ENCODE assay signal across 27 mouse cellular contexts in genomic region chr9:118494106-118494505, GRCm38 (mm10). TPM values are rescaled to one million over a fixed set of nuclear protein-coding genes. Genes with fewer than 3 reads are reported as not detected.
DNase-seq lines count a peak whose midpoint lies in the region; ATAC-seq and TF ChIP-seq lines count a peak whose summit lies in the region.
"Had no signal": no experiment of that assay in that cellular context is flagged by ENCODE, and none has a peak within 500 bp of the region (broad histone marks: within the 10 kb centered on the region; RNA-seq: fewer than 3 reads in every experiment).

No protein-coding gene starts in this region.

- no peak overlapping the region for H3K4me3 ChIP-seq in intestine, postnatal 0 days (ENCODE audit: low read depth, low read length)
- no peak overlapping the region for H3K4me3 ChIP-seq in intestine, embryonic 15.5 days (replicated peaks)
- H3K4me3 ChIP-seq in midbrain, postnatal 0 days (ENCODE audit: low read depth, low read length) = no peak overlapping the region
- H3K4me3 ChIP-seq in midbrain, embryonic 14.5 days (replicated peaks; ENCODE audit: low read depth, low read length) = no peak overlapping the region
- H3K4me3 ChIP-seq in hindbrain, embryonic 13.5 days = no peak overlapping the region
- H3K4me3 ChIP-seq: embryonic facial prominence, embryonic 10.5 days; forebrain, embryonic 12.5 days; limb, embryonic 12.5 days; midbrain, embryonic 10.5 days had no signal

- WGBS in intestine, postnatal 0 days = 90% methylated on average over 5 of the region's 5 CpGs
- 87% methylated on average over 5 of the region's 5 CpGs for WGBS in intestine, embryonic 15.5 days
- 92% methylated on average over 5 of the region's 5 CpGs for WGBS in midbrain, postnatal 0 days
- WGBS in midbrain, embryonic 14.5 days = 95% methylated on average over 5 of the region's 5 CpGs
- 93% methylated on average over 5 of the region's 5 CpGs for WGBS in hindbrain, embryonic 13.5 days

- peak; percentile 44 for TF ChIP-seq CTCF in intestine, postnatal 0 days (IDR thresholded peaks at IDR 0.05; ENCODE audit: low read depth)
- peak; percentile 30 for TF ChIP-seq CTCF in midbrain, postnatal 0 days (IDR thresholded peaks at IDR 0.05)
- peak; percentile 38 for TF ChIP-seq CTCF in Patski (IDR thresholded peaks at IDR 0.05)

- no peaks in the 10 kb centered on the region for H3K36me3 ChIP-seq in intestine, postnatal 0 days (ENCODE audit: control insufficient read depth, insufficient read depth)
- no peaks in the 10 kb centered on the region for H3K36me3 ChIP-seq in intestine, embryonic 15.5 days
- H3K36me3 ChIP-seq in midbrain, postnatal 0 days (ENCODE audit: insufficient read depth, low read length) = no peaks in the 10 kb centered on the region
- no peaks in the 10 kb centered on the region for H3K36me3 ChIP-seq in midbrain, embryonic 14.5 days (ENCODE audit: control insufficient read depth, insufficient read depth, low read length)
- H3K36me3 ChIP-seq in hindbrain, embryonic 13.5 days = no peaks in the 10 kb centered on the region
- H3K36me3 ChIP-seq: embryonic facial prominence, embryonic 10.5 days; forebrain, embryonic 12.5 days; limb, embryonic 12.5 days; midbrain, embryonic 10.5 days had no signal

- no peaks in the 10 kb centered on the region for H3K4me1 ChIP-seq in intestine, postnatal 0 days (replicated peaks; ENCODE audit: control insufficient read depth, insufficient read depth, low read length)
- peaks cover 3% of the 10 kb centered on the region for H3K4me1 ChIP-seq in intestine, embryonic 15.5 days (replicated peaks)
- no peaks in the 10 kb centered on the region for H3K4me1 ChIP-seq in midbrain, postnatal 0 days (ENCODE audit: insufficient read depth, low read length)
- H3K4me1 ChIP-seq in midbrain, embryonic 14.5 days (ENCODE audit: control insufficient read depth, insufficient read depth, low read length) = no peaks in the 10 kb centered on the region
- peaks cover 4% of the 10 kb centered on the region; the same call in 1 of the 2 replicates for H3K4me1 ChIP-seq in hindbrain, embryonic 13.5 days (replicated peaks)

- no peak overlapping the region for H3K9ac ChIP-seq in intestine, postnatal 0 days (ENCODE audit: low read depth, low read length)
- H3K9ac ChIP-seq in intestine, embryonic 15.5 days = no peak overlapping the region
- no peak overlapping the region for H3K9ac ChIP-seq in midbrain, postnatal 0 days (replicated peaks; ENCODE audit: low read length, poor library complexity, severe bottlenecking)
- H3K9ac ChIP-seq in midbrain, embryonic 14.5 days (replicated peaks; ENCODE audit: low read length) = no peak overlapping the region
- no peak overlapping the region for H3K9ac ChIP-seq in hindbrain, embryonic 13.5 days
- H3K9ac ChIP-seq: forebrain, embryonic 12.5 days; limb, embryonic 12.5 days had no signal

- ATAC-seq in intestine, postnatal 0 days = no peak
- ATAC-seq in intestine, embryonic 15.5 days = no peak
- ATAC-seq in midbrain, postnatal 0 days (ENCODE audit: low FRiP score) = no peak
- ATAC-seq in midbrain, embryonic 14.5 days (ENCODE audit: low FRiP score, low TSS enrichment) = no peak
- no peak for ATAC-seq in Patski
- no peak for ATAC-seq in activated CD4-positive, CD25-positive, alpha-beta regulatory T cell, adult 4 months
- no peak for ATAC-seq in hindbrain, embryonic 13.5 days (ENCODE audit: low FRiP score)
- ATAC-seq: inflammation-experienced regulatory T-cells, adult 6 months had no signal

- in situ Hi-C loops in Patski (cut with MboI; ENCODE audit: low pct_unique_long_range_greater_than_20kb) = loop anchor here (5.0 kb wide), 1 partner anchor 452 kb away; the partner anchor contains the start of gene Azi2

- no peaks in the 10 kb centered on the region for H3K9me3 ChIP-seq in intestine, postnatal 0 days (ENCODE audit: control insufficient read depth)
- H3K9me3 ChIP-seq in intestine, embryonic 15.5 days = no peaks in the 10 kb centered on the region
- no peaks in the 10 kb centered on the region for H3K9me3 ChIP-seq in midbrain, postnatal 0 days (ENCODE audit: low read length)
- no peaks in the 10 kb centered on the region for H3K9me3 ChIP-seq in midbrain, embryonic 14.5 days (ENCODE audit: control insufficient read depth, low read length)
- no peaks in the 10 kb centered on the region for H3K9me3 ChIP-seq in hindbrain, embryonic 13.5 days
- H3K9me3 ChIP-seq: embryonic facial prominence, embryonic 10.5 days; forebrain, embryonic 12.5 days had no signal

- CTCF ChIA-PET in Patski (lab: Charles Lee) = no interaction called here

- no peaks in the 10 kb centered on the region for H3K27me3 ChIP-seq in intestine, postnatal 0 days (replicated peaks; ENCODE audit: control insufficient read depth, insufficient read depth, low read length)
- H3K27me3 ChIP-seq in intestine, embryonic 15.5 days (replicated peaks) = peaks cover 2% of the 10 kb centered on the region; the same call in 1 of the 2 replicates
- peaks cover 8% of the 10 kb centered on the region; the same call in 1 of the 2 replicates for H3K27me3 ChIP-seq in midbrain, postnatal 0 days (ENCODE audit: insufficient read depth, low read length)
- peaks cover 10% of the 10 kb centered on the region for H3K27me3 ChIP-seq in midbrain, embryonic 14.5 days (ENCODE audit: control insufficient read depth, insufficient read depth, low read length)
- H3K27me3 ChIP-seq in Patski = peaks cover 20% of the 10 kb centered on the region
- peaks cover 21% of the 10 kb centered on the region for H3K27me3 ChIP-seq in hindbrain, embryonic 13.5 days

- H3K4me2 ChIP-seq in intestine, postnatal 0 days (replicated peaks; ENCODE audit: low read depth) = no peak overlapping the region
- H3K4me2 ChIP-seq in intestine, embryonic 15.5 days (replicated peaks) = no peak overlapping the region
- H3K4me2 ChIP-seq in midbrain, postnatal 0 days (ENCODE audit: low read depth, low read length, poor library complexity, severe bottlenecking) = no peak overlapping the region
- H3K4me2 ChIP-seq in midbrain, embryonic 14.5 days (ENCODE audit: low read length) = no peak overlapping the region
- no peak overlapping the region for H3K4me2 ChIP-seq in hindbrain, embryonic 13.5 days
- H3K4me2 ChIP-seq: forebrain, embryonic 12.5 days; limb, embryonic 12.5 days had no signal

- POLR2A ChIA-PET in Patski (lab: Charles Lee) = no interaction called here

- DNase-seq in midbrain, postnatal 0 days (ENCODE audit: low spot score) = no peak
- DNase-seq in midbrain, embryonic 14.5 days = no peak
- no peak for DNase-seq in Patski (ENCODE audit: low read depth, low spot score)
- DNase-seq: adrenal gland, postnatal 25 days; cerebellum, adult 9-10 months; gastrocnemius, postnatal 10 days; heart, adult 18-20 months; heart, postnatal 4 days; kidney, adult 9 months; kidney, postnatal 36 days; layer of hippocampus, adult 9-11 months; lung, adult 18-20 months; retina, postnatal 1 day; thymus, postnatal 25 days had no signal

- H3K27ac ChIP-seq in intestine, postnatal 0 days (ENCODE audit: low read depth, low read length) = no peak overlapping the region
- H3K27ac ChIP-seq in intestine, embryonic 15.5 days = no peak overlapping the region
- no peak overlapping the region for H3K27ac ChIP-seq in midbrain, postnatal 0 days (ENCODE audit: low read depth, low read length)
- no peak overlapping the region for H3K27ac ChIP-seq in midbrain, embryonic 14.5 days (replicated peaks; ENCODE audit: low read depth, low read length)
- H3K27ac ChIP-seq in hindbrain, embryonic 13.5 days = no peak overlapping the region
- H3K27ac ChIP-seq: embryonic facial prominence, embryonic 10.5 days; forebrain, embryonic 12.5 days; limb, embryonic 12.5 days; macrophage; midbrain, embryonic 10.5 days had no signal

RNA-seq across cellular contexts. Expression of gene Golga4, which starts 12.0 kb away (rescaled TPM):
- polyA plus RNA-seq in intestine, postnatal 0 days (2015; fragmentation: Nextera tagmentation; extraction: Ambion mirVana) = 52.5 and 57.4 TPM in 2 replicates
- 59.5 and 61.6 TPM in 2 replicates for polyA plus RNA-seq in intestine, embryonic 15.5 days (2015; fragmentation: Nextera tagmentation; extraction: Ambion mirVana)
- 34.5 and 57.9 TPM in 2 replicates for total RNA-seq in midbrain, postnatal 0 days (2014; rRNA removed)
- 21.0 and 26.2 TPM in 2 replicates for polyA plus RNA-seq in midbrain, postnatal 0 days (2015; fragmentation: Nextera tagmentation; extraction: Ambion mirVana)
- polyA plus RNA-seq in midbrain, embryonic 14.5 days (2014; fragmentation: Nextera tagmentation; extraction: Ambion mirVana) = 47.8 and 53.3 TPM in 2 replicates
- 96.8 TPM for polyA plus RNA-seq in Patski (2021)
- polyA plus RNA-seq in activated CD4-positive, CD25-positive, alpha-beta regulatory T cell, adult 4 months (2017; shearing (Covaris generic)) = 10 to 100 TPM; 24.6 to 24.9 TPM
- 47.9 and 49.5 TPM in 2 replicates for polyA plus RNA-seq in hindbrain, embryonic 13.5 days (2015; fragmentation: Nextera tagmentation; extraction: Ambion mirVana)

RNA-seq across cellular contexts. Expression of gene Eomes, which starts 16.1 kb away (rescaled TPM):
- not detected in 2 replicates for polyA plus RNA-seq in intestine, postnatal 0 days (2015; fragmentation: Nextera tagmentation; extraction: Ambion mirVana)
- polyA plus RNA-seq in intestine, embryonic 15.5 days (2015; fragmentation: Nextera tagmentation; extraction: Ambion mirVana) = 0.13 and 0.18 TPM in 2 replicates
- total RNA-seq in midbrain, postnatal 0 days (2014; rRNA removed) = 0.90 and 2.2 TPM in 2 replicates
- polyA plus RNA-seq in midbrain, postnatal 0 days (2015; fragmentation: Nextera tagmentation; extraction: Ambion mirVana) = 0.15 and 0.19 TPM in 2 replicates
- polyA plus RNA-seq in midbrain, embryonic 14.5 days (2014; fragmentation: Nextera tagmentation; extraction: Ambion mirVana) = 1.6 and 1.9 TPM in 2 replicates
- polyA plus RNA-seq in Patski (2021) = 0.59 TPM
- under 1 TPM in 1 of 2 experiments, not detected in 1; 0.40 TPM for polyA plus RNA-seq in activated CD4-positive, CD25-positive, alpha-beta regulatory T cell, adult 4 months (2017; shearing (Covaris generic))
- 0.43 and 0.65 TPM in 2 replicates for polyA plus RNA-seq in hindbrain, embryonic 13.5 days (2015; fragmentation: Nextera tagmentation; extraction: Ambion mirVana)
- total RNA-seq: common myeloid progenitor, adult 5-6 weeks; gastrocnemius, postnatal 10 days; heart, postnatal 4 days had no signal
- polyA plus RNA-seq: heart, embryonic 14.5 days; macrophage; neural tube, embryonic 11.5 days had no signal
